Mouse (Mus musculus): Measurements from ENCODE around the gene Lig3. TPM values are rescaled to one million over a fixed set of nuclear protein-coding genes. Genes with fewer than 3 reads are reported as not detected.

Gene Lig3
- polyA plus RNA-seq, 1 experiment: 14.7 TPM

DNA sequence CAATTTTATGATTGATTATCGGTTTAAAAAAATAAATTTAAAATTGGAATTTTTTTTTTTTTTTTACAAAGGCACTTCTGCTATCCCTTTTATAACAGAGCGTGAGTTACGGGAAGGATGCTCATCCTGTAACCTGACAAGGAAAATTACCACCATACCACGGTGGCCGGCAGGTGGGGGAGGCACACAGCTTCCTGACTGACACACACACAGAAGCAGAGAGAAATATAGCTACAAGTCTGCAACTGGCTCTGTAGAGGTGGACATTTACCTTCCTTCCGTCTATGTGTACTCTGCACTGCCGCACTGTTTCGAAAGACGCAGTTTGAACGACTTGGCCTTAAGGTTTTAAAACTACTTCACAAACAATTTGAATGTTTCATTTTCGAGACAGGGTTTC lies 71.2 kb downstream of the Lig3 start:
- TF ChIP-seq CEBPB (IDR thresholded peaks at IDR 0.05; ENCODE audit: low read depth) (no peak), MYOD1 (IDR thresholded peaks at IDR 0.05; ENCODE audit: control insufficient read depth, insufficient read length, low read depth) (no peak), CTCF (IDR thresholded peaks at IDR 0.05; ENCODE audit: control insufficient read depth, insufficient read depth, insufficient read length) (no peak), FOSL1 (IDR thresholded peaks at IDR 0.05; ENCODE audit: insufficient read depth, low read length, poor library complexity, severe bottlenecking) (no peak), USF1 (IDR thresholded peaks at IDR 0.05; ENCODE audit: low read depth) (no peak), MAX (IDR thresholded peaks at IDR 0.05) (no peak), MYOG (IDR thresholded peaks at IDR 0.05; ENCODE audit: control insufficient read depth, extremely low read depth, insufficient read length) (no peak)
- H3K27me3 ChIP-seq (ENCODE audit: control insufficient read depth, insufficient read depth, insufficient read length): no peaks in the 10 kb centered on the region

DNA sequence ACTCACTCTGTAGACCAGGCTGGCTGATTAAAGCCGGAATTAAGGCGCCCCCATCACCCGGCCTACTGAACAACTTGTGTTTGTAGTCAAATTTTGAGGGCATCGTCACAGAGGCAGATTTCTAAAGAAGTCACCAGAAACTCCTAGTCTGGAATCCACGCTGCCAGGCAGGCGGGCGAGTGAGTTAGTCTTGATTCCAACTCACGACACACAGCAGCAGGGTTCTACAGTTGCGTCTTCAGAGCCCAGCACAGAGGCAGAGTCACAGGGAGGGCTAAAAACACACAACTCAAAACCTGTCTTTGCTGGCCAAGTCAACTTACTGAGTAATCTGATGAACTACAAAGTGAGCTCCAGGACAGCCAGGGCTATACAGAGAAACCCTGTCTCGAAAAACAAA lies 71.6 kb downstream of the Lig3 start:
- Histone ChIP-seq H3K79me2 (ENCODE audit: control insufficient read depth, insufficient read depth) (no peaks in the 10 kb centered on the region), H3ac (ENCODE audit: control insufficient read depth, insufficient read length, low read depth) (no peak overlapping the region), H3K27me3 (ENCODE audit: control insufficient read depth, insufficient read depth, insufficient read length) (no peaks in the 10 kb centered on the region), H3K79me3 (ENCODE audit: low read depth) (no peaks in the 10 kb centered on the region), H3K36me3 (ENCODE audit: control insufficient read depth, insufficient read depth) (no peaks in the 10 kb centered on the region), H3K4me3 (ENCODE audit: insufficient read depth, poor library complexity, severe bottlenecking) (no peak overlapping the region)
- TF ChIP-seq CTCF (IDR thresholded peaks at IDR 0.05; ENCODE audit: control insufficient read depth, insufficient read depth, insufficient read length): no peak
- TF ChIP-seq FOSL1 (IDR thresholded peaks at IDR 0.05; ENCODE audit: insufficient read depth, low read length, poor library complexity, severe bottlenecking): no peak
- no peak for TF ChIP-seq CEBPB (IDR thresholded peaks at IDR 0.05; ENCODE audit: low read depth)
- TF ChIP-seq MYOG (IDR thresholded peaks at IDR 0.05; ENCODE audit: control insufficient read depth, extremely low read depth, insufficient read length): no peak
- no peak for TF ChIP-seq MYOD1 (IDR thresholded peaks at IDR 0.05; ENCODE audit: control insufficient read depth, insufficient read length, low read depth)
- no peak for TF ChIP-seq MAX (IDR thresholded peaks at IDR 0.05)
- no peak for TF ChIP-seq USF1 (IDR thresholded peaks at IDR 0.05; ENCODE audit: low read depth)

More for the DNA sequence above, 71.2 kb downstream of the Lig3 start:
- Histone ChIP-seq H3K4me3 (ENCODE audit: insufficient read depth, poor library complexity, severe bottlenecking) (no peak overlapping the region), H3ac (ENCODE audit: control insufficient read depth, insufficient read length, low read depth) (no peak overlapping the region), H3K79me2 (ENCODE audit: control insufficient read depth, insufficient read depth) (no peaks in the 10 kb centered on the region), H3K79me3 (ENCODE audit: low read depth) (no peaks in the 10 kb centered on the region), H3K36me3 (ENCODE audit: control insufficient read depth, insufficient read depth) (no peaks in the 10 kb centered on the region)

DNA sequence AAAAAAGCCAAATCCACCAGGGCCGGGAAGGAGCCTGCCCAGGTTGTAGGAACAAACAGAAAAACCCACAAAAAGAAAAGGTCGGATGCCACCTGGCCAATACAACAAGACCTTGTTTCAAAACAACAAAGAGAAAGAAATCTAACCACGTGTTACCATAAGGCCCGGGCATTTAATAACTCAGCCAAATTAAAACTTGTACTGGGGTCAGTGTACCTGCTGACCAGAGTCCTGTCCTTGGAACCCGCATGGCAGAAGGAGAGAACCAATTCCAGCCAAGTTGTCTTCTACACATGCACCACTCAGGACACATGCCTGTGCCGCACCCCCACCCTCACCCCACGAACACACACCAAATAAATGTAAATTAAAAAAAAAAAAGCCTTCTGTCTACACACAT lies 72.0 kb downstream of the Lig3 start:
- TF ChIP-seq MYOG (IDR thresholded peaks at IDR 0.05; ENCODE audit: control insufficient read depth, extremely low read depth, insufficient read length): no peak
- no peak for TF ChIP-seq MAX (IDR thresholded peaks at IDR 0.05)
- TF ChIP-seq CEBPB (IDR thresholded peaks at IDR 0.05; ENCODE audit: low read depth): no peak
- TF ChIP-seq USF1 (IDR thresholded peaks at IDR 0.05; ENCODE audit: low read depth): no peak
- TF ChIP-seq CTCF (IDR thresholded peaks at IDR 0.05; ENCODE audit: control insufficient read depth, insufficient read depth, insufficient read length): no peak
- TF ChIP-seq MYOD1 (IDR thresholded peaks at IDR 0.05; ENCODE audit: control insufficient read depth, insufficient read length, low read depth): no peak
- no peak for TF ChIP-seq FOSL1 (IDR thresholded peaks at IDR 0.05; ENCODE audit: insufficient read depth, low read length, poor library complexity, severe bottlenecking)
- H3K4me3 ChIP-seq (ENCODE audit: insufficient read depth, poor library complexity, severe bottlenecking): no peak overlapping the region

More for the DNA sequence above, 72.0 kb downstream of the Lig3 start:
- no peaks in the 10 kb centered on the region for H3K27me3 ChIP-seq (ENCODE audit: control insufficient read depth, insufficient read depth, insufficient read length)
- H3K79me3 ChIP-seq (ENCODE audit: low read depth): no peaks in the 10 kb centered on the region
- H3K79me2 ChIP-seq (ENCODE audit: control insufficient read depth, insufficient read depth): no peaks in the 10 kb centered on the region
- no peaks in the 10 kb centered on the region for H3K36me3 ChIP-seq (ENCODE audit: control insufficient read depth, insufficient read depth)
- no peak overlapping the region for H3ac ChIP-seq (ENCODE audit: control insufficient read depth, insufficient read length, low read depth)

Other genes with a start within 250 kb of the Lig3 start
- 0.08 TPM for gene Cct6b, start 16.8 kb upstream of the Lig3 start, polyA plus RNA-seq (2012; fragmentation: generic; extraction: Trizol)
- 8.6 TPM for gene Zfp830, start 16.8 kb upstream of the Lig3 start, polyA plus RNA-seq (2012; fragmentation: generic; extraction: Trizol)
- gene Rffl, start 90.1 kb downstream of the Lig3 start, polyA plus RNA-seq (2012; fragmentation: generic; extraction: Trizol): 2.8 TPM
- gene Rad51d, start 109.5 kb downstream of the Lig3 start, polyA plus RNA-seq (2012; fragmentation: generic; extraction: Trizol): 13.4 TPM
- gene Fndc8, start 111.0 kb downstream of the Lig3 start, polyA plus RNA-seq (2012; fragmentation: generic; extraction: Trizol): 0.08 TPM
- gene Nle1, start 127.3 kb downstream of the Lig3 start, polyA plus RNA-seq (2012; fragmentation: generic; extraction: Trizol): 46.5 TPM
- gene Unc45b, start 129.4 kb downstream of the Lig3 start, polyA plus RNA-seq (2012; fragmentation: generic; extraction: Trizol): 0.15 TPM
- gene Slfn5, start 170.2 kb downstream of the Lig3 start, polyA plus RNA-seq (2012; fragmentation: generic; extraction: Trizol): 0.13 TPM
- 0.94 TPM for gene Slfn9, start 210.7 kb downstream of the Lig3 start, polyA plus RNA-seq (2012; fragmentation: generic; extraction: Trizol)
- gene Slfn8, start 239.7 kb downstream of the Lig3 start, polyA plus RNA-seq (2012; fragmentation: generic; extraction: Trizol): not detected